Mouse (Mus musculus): Measurements from ENCODE around the gene Commd1. TPM values are rescaled to one million over a fixed set of nuclear protein-coding genes. Genes with fewer than 3 reads are reported as not detected.

Gene Commd1
- polyA plus RNA-seq, 1 experiment from 2014 or later, result 317 TPM

- H3K36me3 ChIP-seq (replicated peaks), result no peaks in the 10 kb centered on the region
- 94% methylated on average over 5 of the region's 5 CpGs for WGBS
- H3K9me3 ChIP-seq, result no peaks in the 10 kb centered on the region
- no peak overlapping the region for H3K4me2 ChIP-seq
- H3K4me1 ChIP-seq, result no peaks in the 10 kb centered on the region
- no peak overlapping the region for H3K9ac ChIP-seq
- H3K27me3 ChIP-seq, result no peaks in the 10 kb centered on the region; the same call in 1 of the 2 replicates
- no peak overlapping the region for H3K27ac ChIP-seq
- no peak overlapping the region for H3K4me3 ChIP-seq (replicated peaks)
- no peak for ATAC-seq (ENCODE audit: low FRiP score)
These were observed 133.5 kb downstream of the Commd1 start for GRCm38 (mm10) chr11:22848649-22849195.

DNA sequence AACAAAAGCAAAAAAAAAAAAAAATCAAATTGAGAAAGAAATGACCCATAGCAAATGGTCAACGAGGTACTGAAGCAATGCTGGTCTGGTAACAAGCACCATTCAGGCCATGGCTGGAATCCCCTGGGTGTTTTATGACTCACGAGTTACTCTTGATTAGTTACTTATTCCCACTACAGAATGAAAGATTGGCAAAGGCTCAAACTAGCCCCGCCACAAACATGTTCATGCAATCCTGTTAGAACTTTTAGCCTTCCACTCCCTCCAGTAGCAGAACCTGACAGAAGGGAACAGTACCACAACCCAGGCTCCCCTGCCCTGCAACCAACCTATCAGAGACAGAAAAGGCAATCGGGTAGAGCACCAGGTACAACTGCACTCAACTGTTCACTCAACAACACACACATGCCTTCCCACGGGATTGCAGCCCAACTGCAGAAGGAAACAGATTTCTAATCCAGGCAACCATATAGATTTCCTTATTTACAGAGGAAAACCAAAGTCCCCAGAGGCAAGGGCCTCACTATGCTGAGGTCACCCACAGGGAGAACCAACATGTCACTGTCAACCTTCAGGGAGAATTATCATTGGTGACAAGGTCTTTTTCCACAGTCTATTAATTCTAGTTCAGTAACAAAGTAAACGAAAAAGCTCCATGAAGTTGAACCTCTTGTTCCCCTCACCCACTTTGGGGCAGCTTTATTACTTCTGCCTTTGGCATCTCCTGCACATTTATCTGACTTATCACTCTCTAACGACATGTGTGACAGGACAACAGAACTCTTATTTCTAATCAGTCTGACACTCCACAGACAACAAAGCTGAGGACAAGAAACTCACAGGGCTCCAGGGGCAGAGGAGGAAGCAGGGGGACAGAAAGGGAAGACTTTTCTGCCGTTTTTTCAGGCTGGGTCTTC, 134.2 kb downstream of the Commd1 start:
- H3K4me3 ChIP-seq (replicated peaks), result no peak overlapping the region
- WGBS, result 68% methylated on average over 8 of the region's 8 CpGs
- no peak for ATAC-seq (ENCODE audit: low FRiP score)

DNA sequence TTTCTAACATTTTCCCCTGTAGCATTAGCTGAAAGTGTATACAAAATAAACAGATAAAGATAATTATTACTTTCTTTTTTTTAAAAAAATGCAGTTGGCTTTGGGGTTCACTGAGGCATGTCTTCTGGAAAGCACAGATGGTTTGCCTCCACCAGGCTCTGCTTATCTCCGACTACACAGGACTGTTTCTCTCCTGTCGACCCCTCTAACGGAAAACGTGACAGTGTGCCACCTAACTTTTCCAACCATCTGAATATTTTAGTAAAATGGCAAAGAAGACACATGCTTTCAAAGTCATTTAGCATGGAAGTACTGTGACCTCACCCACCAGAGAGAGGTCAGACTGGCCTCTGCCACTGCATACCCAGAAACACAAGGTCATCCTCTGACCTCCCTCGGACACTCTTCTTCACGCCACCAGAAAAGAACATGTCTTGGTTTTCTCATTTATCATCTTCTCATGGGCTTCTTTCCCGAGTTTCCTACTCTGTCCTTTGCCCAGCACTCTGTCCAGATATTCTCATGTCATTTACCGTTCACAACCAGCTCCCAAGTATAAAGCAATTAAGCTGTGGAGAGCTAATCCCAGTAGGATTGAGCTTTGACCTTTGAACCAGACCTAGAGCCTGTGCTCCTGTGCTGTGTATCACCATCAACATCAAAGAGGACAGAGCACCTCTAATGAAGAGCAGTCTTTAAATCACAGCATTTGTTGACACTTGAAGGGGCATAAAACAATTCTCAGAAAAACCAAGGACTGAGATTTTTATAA, 135.0 kb downstream of the Commd1 start:
- 70% methylated on average over 8 of the region's 8 CpGs for WGBS
- Histone ChIP-seq H3K9me3 (no peaks in the 10 kb centered on the region), H3K36me3 (replicated peaks) (no peaks in the 10 kb centered on the region), H3K4me2 (no peak overlapping the region), H3K4me1 (no peaks in the 10 kb centered on the region), H3K27me3 (no peaks in the 10 kb centered on the region), H3K9ac (no peak overlapping the region), H3K27ac (no peak overlapping the region), H3K4me3 (replicated peaks) (no peak overlapping the region)
- no peak for ATAC-seq (ENCODE audit: low FRiP score)

More for the DNA sequence above, 134.2 kb downstream of the Commd1 start:
- no peak overlapping the region for H3K27ac ChIP-seq
- no peak overlapping the region for H3K4me2 ChIP-seq
- H3K9me3 ChIP-seq, result no peaks in the 10 kb centered on the region
- H3K9ac ChIP-seq, result no peak overlapping the region
- no peaks in the 10 kb centered on the region for H3K4me1 ChIP-seq
- H3K36me3 ChIP-seq (replicated peaks), result no peaks in the 10 kb centered on the region
- H3K27me3 ChIP-seq, result no peaks in the 10 kb centered on the region

Other genes with a start within 250 kb of the Commd1 start
- gene B3gnt2, start 121.4 kb downstream of the Commd1 start, polyA plus RNA-seq (2016; fragmentation: Nextera tagmentation; extraction: Ambion mirVana), result 2.6 and 3.5 TPM in 2 replicates
- 4.2 and 5.4 TPM in 2 replicates for gene Zrsr1, start 10.4 kb downstream of the Commd1 start, polyA plus RNA-seq (2016; fragmentation: Nextera tagmentation; extraction: Ambion mirVana)
- gene Gm28048, start 292 bp downstream of the Commd1 start, polyA plus RNA-seq (2016; fragmentation: Nextera tagmentation; extraction: Ambion mirVana), result 4.7 and 5.1 TPM in 2 replicates
- 352 and 361 TPM in 2 replicates for gene Cct4, start 8.1 kb upstream of the Commd1 start, polyA plus RNA-seq (2016; fragmentation: Nextera tagmentation; extraction: Ambion mirVana)
- gene Fam161a, start 25.1 kb upstream of the Commd1 start, polyA plus RNA-seq (2016; fragmentation: Nextera tagmentation; extraction: Ambion mirVana), result 2.8 and 3.2 TPM in 2 replicates

Measured in forebrain, embryonic 12.5 days (tissue).